In the genomic region with DNA sequence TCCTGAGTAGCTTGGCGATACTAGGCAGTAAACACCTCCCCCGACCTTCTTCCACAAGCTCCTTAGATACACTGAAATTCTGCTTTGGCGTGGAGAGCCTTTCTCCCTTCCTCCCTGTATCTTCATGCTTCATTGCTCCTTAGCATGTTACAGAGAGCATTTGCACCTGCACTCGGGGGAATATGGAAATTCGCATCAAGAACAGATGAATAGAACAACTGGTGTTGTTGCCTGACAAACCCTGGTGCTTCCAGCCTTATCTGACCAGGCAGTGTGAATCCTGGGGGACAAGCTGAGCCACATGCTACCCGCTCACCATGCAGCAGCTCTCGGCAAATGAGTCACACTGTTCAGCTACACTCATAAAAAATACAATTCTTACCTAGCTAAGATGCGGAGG, we compare ENCODE assay signal across 11 mouse cellular contexts.
DNase-seq lines count a peak whose midpoint lies in the region; ATAC-seq lines count a peak whose summit lies in the region.
"Had no signal": no experiment of that assay in that cellular context is flagged by ENCODE, and none has a peak within 500 bp of the region (broad histone marks: within the 10 kb centered on the region; RNA-seq: fewer than 3 reads in every experiment).

No protein-coding gene starts in this region.

- ATAC-seq in hindbrain, embryonic 13.5 days (ENCODE audit: low FRiP score) = peak; percentile 52
- ATAC-seq in neural tube, embryonic 12.5 days (ENCODE audit: low FRiP score, low read depth) = peak; percentile 27
- no peak for ATAC-seq in inflammation-experienced regulatory T-cells, adult 6 months

- H3K4me1 ChIP-seq in hindbrain, embryonic 13.5 days (replicated peaks) = peaks cover 47% of the 10 kb centered on the region
- peaks cover 12% of the 10 kb centered on the region for H3K4me1 ChIP-seq in neural tube, embryonic 12.5 days
- H3K4me1 ChIP-seq: embryonic facial prominence, embryonic 12.5 days; heart, embryonic 13.5 days had no signal

- 24% methylated on average over 8 of the region's 8 CpGs for WGBS in hindbrain, embryonic 13.5 days
- 22% methylated on average over 8 of the region's 8 CpGs for WGBS in neural tube, embryonic 12.5 days

- H3K9ac ChIP-seq in hindbrain, embryonic 13.5 days = peak overlapping the region; percentile 60
- 0 out of 2 replicates have a peak overlapping the region, but pooled peaks have one; percentile 17 for H3K9ac ChIP-seq in neural tube, embryonic 12.5 days
- H3K9ac ChIP-seq: embryonic facial prominence, embryonic 12.5 days; heart, embryonic 13.5 days; lung, embryonic 14.5 days had no signal

- H3K4me2 ChIP-seq in hindbrain, embryonic 13.5 days = peak overlapping the region; percentile 55
- peak overlapping the region; percentile 42 for H3K4me2 ChIP-seq in neural tube, embryonic 12.5 days (replicated peaks)
- H3K4me2 ChIP-seq: embryonic facial prominence, embryonic 12.5 days; heart, embryonic 13.5 days; lung, embryonic 14.5 days had no signal

- no peaks in the 10 kb centered on the region for H3K27me3 ChIP-seq in hindbrain, embryonic 13.5 days
- no peaks in the 10 kb centered on the region for H3K27me3 ChIP-seq in neural tube, embryonic 12.5 days (replicated peaks)
- H3K27me3 ChIP-seq: embryonic facial prominence, embryonic 12.5 days; heart, embryonic 13.5 days had no signal

- no peaks in the 10 kb centered on the region for H3K9me3 ChIP-seq in hindbrain, embryonic 13.5 days
- no peaks in the 10 kb centered on the region for H3K9me3 ChIP-seq in neural tube, embryonic 12.5 days
- H3K9me3 ChIP-seq: embryonic facial prominence, embryonic 12.5 days; heart, embryonic 13.5 days had no signal

- H3K4me3 ChIP-seq in hindbrain, embryonic 13.5 days = peak overlapping the region; percentile 30
- H3K4me3 ChIP-seq in neural tube, embryonic 12.5 days = 0 out of 2 replicates have a peak overlapping the region, but pooled peaks have one; percentile 7
- H3K4me3 ChIP-seq: embryonic facial prominence, embryonic 12.5 days; heart, embryonic 13.5 days had no signal

- no peaks in the 10 kb centered on the region for H3K36me3 ChIP-seq in hindbrain, embryonic 13.5 days
- no peaks in the 10 kb centered on the region for H3K36me3 ChIP-seq in neural tube, embryonic 12.5 days
- H3K36me3 ChIP-seq: embryonic facial prominence, embryonic 12.5 days; heart, embryonic 13.5 days had no signal

- peak; percentile 41 to 60 for DNase-seq in frontal cortex, adult 2 months (ENCODE audit: extremely low spot score in 1 of 2, low spot score in 1 of 2)
- DNase-seq in frontal cortex, postnatal 10 days (ENCODE audit: low spot score in 2 of 2) = no peak
- DNase-seq in cerebellum, adult 9-11 months = peak; percentile 43
- no peak for DNase-seq in spleen, postnatal 10 days (ENCODE audit: low spot score in 2 of 2)
- no peak for DNase-seq in spleen, postnatal 4 days (ENCODE audit: low spot score in 2 of 2)
- DNase-seq: lung, embryonic 14.5 days had no signal

- H3K27ac ChIP-seq in hindbrain, embryonic 13.5 days = peak overlapping the region; percentile 87
- peak overlapping the region; percentile 37; the same call in 1 of the 2 replicates for H3K27ac ChIP-seq in neural tube, embryonic 12.5 days
- H3K27ac ChIP-seq: embryonic facial prominence, embryonic 12.5 days; heart, embryonic 13.5 days had no signal

Comparison
In these comparisons a context has a peak if more than half of its experiments do, and no peak if none do; other contexts are left out.
1. DNase-seq: peak in frontal cortex, adult 2 months (2 of 2) and cerebellum, adult 9-11 months (single experiment); none in frontal cortex, postnatal 10 days (0 of 2), spleen, postnatal 10 days (0 of 2) and spleen, postnatal 4 days (0 of 2).